Mouse (Mus musculus) megakaryocyte, adult 5-6 weeks (primary cell): ENCODE data around the gene Rtn4rl1. TPM values are rescaled to one million over a fixed set of nuclear protein-coding genes. Genes with fewer than 3 reads are reported as not detected.
A peak's percentile ranks its signal among the peaks of the same experiment; 100 is the strongest.

Experiments used
- ATAC-seq: 2 replicates; pipeline ENCODE4 v1.8.0; 2016; ENCODE audit warnings: mild to moderate bottlenecking, inconsistent platforms; ENCODE audit not compliant: poor library complexity, severe bottlenecking
- total RNA-seq, 2 experiments: library from RNA; stranded (forward) in 1 of 2; stranded (reverse) in 1 of 2; fragments of 153-499, 151-499 nt in 1 of 2; fragments of 221-1000, 200-1000 nt in 1 of 2; gene quantifications; 2 replicates each; pipeline versions ENCODE4 v1.2.3 to v1.2.4; 2015 to 2017

Rtn4rl1 gene
- total RNA-seq, 2 experiments from 2014 or later = 0.81 to 1.2 TPM

DNA sequence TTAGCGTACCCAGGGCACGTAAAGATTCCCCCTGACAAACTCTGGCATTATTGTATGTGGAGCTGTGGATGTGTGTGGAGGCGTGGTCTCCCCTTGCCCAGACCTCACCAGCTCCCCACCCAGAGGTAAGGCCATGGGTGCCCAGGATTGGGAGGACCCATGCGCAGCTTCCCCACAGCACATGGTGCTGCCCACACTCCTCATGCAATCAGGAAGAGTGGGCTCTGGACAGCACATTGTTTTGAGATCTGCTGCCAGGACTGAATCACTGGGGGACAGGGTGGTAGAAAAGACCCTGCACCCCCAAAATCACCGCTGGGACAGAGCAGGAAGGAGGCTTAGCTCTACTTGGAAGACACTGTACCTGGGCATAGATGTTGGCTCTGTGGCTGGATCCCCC is 9.0 kb upstream of the Rtn4rl1 start:
- ATAC-seq = no peak

DNA sequence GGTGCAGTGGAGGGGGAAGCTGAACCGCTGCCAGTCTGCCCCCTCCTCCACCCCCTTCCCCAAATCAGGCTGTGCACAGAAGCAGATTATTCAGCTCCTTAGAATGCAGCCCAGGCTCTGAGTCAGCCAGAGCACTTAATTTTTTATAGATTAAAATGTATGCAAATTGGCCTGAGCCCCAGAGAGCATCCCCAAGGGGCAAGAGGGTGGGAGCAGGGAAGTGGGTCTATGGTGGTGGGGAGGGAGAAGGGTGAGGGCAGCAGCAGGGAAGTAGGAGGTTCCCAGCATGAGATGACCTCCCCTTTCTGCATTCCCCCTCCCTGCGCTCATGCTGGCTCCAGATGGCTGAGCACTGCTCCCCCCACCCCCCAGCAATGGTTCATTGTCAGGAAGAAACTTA is 8.6 kb upstream of the Rtn4rl1 start:
- ATAC-seq = no peak

DNA sequence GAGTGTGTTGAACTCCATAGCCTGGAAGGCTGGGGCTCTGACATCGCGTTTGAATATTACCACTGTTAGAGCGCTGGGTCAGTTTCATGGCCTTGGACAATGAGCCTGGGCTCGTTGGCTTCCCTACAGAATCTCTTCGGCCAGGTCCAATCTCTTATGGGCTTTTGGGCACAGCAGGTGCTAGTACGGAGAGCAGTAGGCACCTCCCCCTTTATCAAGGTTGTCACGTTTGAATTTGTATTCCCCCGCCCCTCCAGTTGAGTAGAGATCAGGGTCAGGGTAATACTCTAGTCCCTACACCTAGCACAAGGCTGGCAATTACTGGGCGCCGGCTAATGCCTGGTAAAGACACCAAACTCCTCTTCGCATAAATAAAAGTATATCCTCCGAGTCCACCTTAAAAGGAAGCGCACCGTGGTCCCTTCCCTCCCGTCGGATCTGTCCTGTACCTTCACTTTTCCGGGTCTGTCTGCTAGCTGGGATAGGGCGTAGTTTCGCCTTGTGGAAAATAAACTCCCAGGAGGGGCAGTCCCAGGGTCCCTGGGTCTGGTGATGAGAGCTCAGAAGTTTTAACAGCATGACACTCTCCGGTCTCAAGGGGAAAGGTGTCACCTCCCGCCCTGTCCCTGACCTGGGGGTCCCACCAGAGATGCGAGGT is 3.7 kb upstream of the Rtn4rl1 start:
- ATAC-seq = peak; percentile 8; the same call in 1 of the 2 replicates

DNA sequence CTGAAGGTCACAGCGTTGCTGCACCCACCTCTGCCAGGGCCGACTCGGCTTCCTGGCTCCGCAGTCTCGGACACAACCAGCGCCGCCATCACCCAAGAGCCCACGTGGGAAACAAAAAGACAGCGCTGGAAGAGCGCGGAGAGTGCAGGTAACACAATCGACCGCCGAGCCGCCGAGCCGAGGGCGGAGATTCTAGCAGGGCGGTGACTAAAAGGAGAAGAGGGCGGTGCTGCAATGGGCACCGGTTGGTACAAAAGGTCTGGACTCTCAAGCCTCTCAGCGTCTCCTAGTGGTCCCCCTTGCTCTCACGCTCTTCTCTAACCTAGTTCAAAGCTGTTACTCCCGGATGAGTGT is 3.2 kb upstream of the Rtn4rl1 start:
- peak; percentile 93 for ATAC-seq

DNA sequence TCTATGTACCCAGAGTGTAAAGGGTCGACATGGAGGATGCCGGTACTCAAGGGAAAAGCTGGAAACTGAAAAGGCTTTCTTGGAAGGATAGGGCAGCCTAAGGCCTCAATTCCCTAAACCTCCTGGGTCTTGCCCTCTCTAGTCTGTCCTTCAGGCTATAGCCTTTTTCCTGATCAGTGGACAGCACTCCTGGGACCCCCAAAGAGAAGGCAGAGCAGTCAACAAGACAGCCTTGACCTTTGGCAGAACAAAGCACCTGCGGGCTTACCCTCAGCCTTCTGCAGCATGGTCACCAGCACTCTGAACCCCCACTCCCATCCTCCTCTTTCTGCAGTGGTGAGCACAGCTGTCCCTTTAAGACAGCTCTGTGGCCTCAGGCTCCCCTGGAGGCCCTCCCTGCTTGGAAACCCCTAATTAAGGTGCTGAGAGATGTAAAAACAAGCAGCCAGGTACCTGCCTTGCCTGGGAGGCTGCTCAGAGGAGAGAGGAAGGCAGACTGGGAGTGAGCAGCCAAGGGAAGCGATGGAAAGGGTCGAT is 2.6 kb upstream of the Rtn4rl1 start, which contains the start of gene Dph1:
Dph1 (minus strand) TSS at position 337 of the 537 bp plus-strand sequence.
- ATAC-seq = no peak

DNA sequence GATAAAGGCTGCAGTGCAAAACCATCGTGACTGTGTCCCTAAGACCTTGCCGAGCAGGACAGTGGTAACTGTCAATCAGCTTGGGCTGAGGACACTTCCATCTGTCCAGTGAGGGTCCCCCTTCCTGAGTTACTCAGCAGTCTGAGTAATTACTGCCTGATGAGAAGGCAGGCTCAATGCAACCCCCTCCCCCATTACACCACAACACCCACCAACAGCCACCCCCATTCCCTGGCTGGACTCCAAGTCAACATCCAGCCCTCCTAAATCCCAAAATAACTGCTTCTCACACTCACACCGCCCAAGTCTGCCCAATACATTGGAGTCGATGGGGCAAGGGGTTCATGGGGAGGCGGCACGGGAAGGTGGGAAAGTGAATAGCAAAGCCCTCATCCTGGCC is 1.7 kb upstream of the Rtn4rl1 start:
- ATAC-seq = no peak

DNA sequence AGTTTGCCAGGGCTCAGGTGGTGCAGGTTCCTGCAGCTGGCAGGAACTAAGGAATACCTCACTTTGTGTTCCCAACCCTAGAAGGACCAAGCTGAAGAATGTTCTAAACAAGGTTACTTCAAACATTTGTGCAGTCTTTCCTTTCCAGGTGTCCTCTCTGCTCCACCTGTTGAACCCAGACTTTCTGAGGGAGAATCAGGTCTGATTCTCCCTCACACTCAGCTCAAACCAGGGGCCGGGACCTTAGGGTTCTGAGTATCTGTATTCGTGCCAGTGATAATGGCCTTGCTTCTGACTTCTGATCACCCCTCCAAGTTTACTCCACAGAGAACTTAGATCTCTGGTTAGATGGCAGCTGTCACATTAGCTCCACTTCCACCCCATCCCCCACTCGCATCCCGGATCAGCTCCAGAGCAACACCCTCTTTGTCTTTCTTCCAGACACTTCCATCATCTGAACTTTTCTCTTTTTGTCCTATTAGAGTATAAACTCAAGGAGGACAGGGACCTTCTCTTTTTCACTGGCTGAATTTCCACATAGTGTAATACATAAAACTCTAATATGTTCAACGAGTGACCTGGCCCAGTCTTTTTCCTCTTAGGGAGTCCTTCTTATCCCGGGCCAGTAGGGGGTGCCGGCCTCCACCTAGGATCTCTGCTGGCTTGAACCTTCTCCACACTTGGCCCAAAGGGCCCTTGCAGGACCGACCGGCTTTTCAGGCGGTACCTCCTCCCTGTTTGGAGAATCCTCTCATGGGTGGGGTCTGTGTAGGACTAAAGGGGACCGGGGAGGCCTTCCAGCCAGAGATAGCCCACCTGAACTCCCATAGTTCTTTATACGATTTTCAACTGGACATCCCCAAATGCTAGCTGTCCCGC is 1.0 kb upstream of the Rtn4rl1 start:
- peak; percentile 56 for ATAC-seq

DNA sequence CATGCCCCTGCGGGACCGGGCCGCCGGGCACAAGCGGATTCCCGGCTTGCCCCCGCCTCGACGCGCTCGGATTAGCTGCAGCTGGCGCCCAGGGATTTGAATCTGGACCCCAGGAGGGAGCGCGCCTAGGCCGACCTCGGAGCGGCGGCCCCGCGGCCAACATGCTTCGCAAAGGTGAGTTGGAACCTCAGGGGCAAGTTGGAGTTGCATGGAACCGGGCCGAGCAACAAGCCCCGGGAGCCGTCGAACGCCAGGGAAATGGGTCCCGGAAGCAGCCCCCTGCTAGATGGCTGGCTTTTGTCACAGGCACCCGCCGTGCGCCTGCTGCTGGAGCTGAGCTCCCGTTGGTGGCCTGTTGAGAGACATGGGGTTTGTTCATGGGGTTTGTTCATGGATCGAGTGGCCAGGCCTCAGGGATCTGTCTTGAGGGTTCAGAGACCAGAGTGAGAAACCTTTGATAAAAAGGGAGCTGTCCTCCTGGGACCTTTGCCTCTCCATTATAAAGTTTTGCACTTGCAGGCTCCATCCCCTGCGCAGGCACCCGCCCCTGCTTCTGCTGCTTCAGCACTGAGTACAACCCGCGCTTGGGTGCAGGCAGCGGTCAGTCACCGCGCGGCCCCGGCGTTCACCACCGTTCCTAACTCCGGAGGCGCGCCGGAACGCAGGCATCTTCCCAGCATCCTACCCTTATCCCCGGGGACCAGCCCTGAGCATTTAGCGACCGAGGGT is 702 bp downstream of the Rtn4rl1 start:
- ATAC-seq = no peak

DNA sequence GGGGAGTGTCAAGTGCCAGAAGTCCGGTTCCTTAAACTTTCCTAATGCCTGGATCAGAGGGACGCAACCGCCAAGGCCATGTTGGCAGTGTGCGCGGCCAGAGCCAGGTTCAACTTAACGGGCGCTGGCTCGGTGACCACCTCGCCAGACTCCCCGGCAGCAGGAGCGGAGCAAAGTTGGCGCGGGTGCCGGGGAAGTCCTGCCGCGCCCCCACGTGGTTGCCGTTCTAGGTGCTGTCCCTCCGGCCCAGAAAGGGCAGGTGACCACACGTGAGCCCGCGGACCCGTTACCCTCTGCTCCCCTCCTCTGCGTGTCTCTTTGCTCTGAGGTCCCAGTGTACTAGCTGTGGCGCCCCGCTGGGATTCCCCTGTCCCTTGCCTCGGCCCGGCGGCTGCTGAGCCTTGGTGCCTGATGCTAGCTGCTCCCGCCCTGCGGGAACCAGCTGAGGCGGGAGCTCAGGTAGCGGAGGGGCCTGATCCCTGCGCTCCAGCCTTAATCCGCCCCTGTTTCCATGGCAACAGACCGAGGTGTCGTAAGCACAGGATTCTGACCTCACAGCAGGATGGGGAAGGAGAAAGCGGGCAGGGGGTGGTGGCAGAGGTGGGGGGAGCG is 1.4 kb downstream of the Rtn4rl1 start:
- no peak for ATAC-seq

DNA sequence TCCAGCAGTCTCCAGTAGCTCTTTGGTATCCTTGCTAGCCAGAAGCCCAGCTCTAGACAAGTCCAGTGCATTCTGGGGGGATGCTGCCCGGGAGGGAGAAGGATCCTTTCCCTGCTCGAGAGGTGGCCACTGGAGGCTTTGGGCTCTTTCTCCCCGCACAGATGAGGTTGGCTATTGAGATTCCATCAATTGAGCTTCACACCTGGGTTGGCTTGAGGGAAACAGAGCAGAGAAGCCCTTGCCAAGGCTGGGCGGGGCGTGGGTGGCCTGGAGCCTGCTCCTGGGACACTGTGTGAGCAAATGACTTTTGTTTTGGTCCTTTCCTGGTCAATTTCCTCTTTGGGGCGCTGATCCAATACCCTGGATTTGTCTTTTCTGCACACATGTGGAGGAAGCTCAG is 2.5 kb downstream of the Rtn4rl1 start:
- ATAC-seq = no peak

DNA sequence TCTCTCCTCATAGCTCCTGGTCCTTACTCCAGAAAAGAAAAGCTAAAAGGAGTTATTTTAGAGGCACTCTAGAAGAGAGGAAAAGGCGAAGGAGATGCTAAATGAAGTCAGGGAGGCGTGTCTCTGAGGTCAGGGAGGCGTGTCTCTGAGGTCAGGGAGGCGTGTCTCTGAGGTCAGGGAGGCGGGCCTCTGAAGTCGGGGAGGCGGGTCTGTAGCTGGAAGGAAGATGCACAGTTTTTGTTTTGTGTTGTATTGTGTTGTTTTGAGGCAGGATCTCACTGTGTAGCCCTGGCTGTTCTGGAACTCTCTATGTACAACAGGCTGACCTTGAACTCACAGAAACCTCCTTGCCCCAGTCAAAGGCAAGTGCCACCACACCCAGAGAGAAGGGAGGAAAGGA is 4.4 kb downstream of the Rtn4rl1 start:
- no peak for ATAC-seq

DNA sequence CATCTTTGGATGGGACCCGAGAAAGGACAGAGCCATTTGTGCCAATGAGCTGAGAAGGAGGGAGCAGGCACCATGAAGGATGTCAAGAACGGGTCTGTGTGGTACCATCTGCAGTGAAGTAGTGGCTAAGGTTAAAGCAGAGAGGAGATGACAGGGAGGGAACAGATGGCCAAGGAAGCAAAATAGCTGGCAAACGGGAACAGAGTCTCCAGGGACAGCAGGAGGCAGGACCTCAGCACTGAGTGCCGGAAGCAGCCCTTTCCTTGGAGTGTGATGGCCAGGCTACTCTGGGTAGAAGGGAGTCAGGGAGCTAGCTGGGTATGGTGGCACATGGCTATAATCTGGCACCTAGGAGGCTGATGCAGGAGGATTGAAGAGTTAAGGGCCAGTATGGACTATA is 5.2 kb downstream of the Rtn4rl1 start:
- ATAC-seq = no peak

DNA sequence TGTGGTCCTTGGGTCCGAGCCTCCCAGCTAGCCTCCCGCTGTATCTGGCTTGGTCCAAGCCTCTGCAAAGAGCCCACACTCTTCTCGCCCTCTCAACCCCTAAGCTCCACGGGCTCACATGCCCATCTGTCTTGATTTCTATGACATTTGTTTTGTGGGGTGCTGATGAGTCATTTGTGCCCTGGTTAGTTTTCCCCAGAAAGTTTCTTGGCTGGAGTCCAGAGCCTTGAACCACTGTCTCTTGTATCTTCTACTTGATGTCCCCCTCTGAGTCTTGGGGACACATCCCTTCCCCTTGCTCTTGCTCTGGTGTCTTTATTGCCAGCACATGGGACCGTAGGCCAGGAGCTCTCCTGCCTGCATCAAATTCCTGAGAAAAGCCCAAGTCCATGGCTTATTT is 6.4 kb downstream of the Rtn4rl1 start:
- no peak for ATAC-seq

DNA sequence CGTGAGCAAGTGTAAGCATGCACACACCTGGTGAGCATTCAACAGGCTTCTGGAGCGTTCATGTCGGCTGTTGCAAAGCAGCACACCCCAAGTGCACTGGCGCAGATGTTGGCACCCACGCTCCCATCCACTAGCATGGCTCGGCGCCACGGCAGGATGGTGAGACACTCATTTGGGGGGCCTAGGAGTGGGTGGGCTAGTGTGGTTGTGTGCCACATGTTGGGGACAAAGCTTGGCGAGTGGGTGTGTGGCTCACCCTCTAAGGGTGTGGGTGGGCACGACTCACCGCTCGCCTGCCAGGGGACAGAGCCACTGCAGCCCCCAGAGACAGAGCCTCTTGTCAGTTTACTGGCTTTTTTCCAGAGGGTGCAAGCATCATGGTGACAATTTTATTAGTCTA is 7.4 kb downstream of the Rtn4rl1 start:
- no peak for ATAC-seq

DNA sequence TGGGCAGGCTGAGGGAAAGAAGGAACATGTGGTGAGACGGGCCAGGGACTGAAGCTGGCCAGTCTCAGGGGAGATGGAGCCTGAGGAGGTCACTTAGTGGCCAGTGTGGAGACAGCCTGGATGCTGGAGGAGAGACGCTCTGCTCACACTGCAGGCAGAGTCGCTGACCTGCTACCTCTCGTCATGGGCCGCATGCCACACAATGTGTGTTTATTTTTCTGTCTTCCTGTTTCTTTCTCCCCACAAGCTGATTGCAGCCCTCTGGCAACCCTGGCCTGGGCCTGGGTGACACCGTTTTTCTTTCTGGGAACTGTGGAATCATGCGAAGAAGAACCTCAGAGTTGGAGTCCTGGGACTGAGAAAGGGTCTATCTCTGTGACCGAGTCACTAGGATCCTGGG is 8.1 kb downstream of the Rtn4rl1 start:
- no peak for ATAC-seq

DNA sequence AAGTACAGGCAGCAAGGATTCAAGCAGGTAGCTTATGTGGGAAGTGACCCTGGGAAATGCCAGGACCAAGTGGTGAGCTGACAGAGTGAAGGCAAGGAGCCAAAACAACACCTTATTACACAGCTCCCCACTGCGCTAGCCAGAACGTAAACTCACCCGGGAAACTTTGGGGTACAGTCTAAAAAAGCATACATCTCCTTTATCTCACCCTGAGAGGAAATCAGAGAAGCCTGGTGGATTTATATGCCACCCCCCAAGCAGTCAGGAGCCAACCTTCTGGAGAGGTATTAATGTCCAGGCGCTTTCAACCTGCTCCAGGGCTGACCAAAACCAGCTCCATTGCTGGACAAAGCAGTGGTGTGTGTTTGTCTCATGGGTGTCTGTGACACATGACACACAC is 10.3 kb downstream of the Rtn4rl1 start:
- no peak for ATAC-seq

DNA sequence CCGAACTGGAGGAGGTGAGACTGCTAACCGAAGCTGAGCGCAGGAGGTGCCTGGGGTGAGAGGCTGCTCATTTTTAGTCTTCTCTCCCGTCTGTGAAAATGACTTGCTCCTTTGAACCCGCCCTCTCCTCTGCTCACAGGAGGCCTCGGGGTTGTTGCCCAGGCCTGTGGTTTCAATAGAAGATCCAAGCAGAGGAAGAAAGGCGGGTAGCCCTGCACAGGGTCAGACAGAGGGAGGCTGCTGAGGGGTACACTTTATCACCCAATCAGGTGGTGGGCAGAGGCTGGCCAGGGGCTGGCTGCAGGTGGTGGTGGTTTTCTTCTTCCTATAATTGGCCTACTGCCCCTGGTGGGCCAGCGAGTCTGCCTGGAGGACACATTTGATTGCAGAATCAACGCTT is 10.9 kb downstream of the Rtn4rl1 start:
- ATAC-seq = no peak

DNA sequence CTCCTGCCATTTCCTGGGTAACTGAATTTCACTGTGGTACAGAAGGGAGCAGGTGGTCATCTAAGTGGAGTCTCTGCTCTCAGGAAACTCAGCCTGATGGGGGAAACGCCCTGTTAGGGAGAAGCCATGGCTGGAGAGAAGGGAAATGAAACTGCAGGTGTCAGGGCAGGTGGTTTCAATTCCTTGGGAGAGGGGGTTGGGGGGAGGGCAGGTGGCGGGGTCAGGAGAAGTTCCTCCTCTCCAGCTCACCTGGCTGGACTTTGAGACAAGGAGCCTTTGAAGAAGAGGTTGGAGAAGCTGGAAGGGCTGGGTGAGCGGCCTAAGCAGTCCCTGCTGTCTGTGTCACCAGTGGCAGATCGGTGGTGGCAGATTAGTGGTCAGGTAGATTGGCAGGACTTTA is 12.8 kb downstream of the Rtn4rl1 start:
- no peak for ATAC-seq

DNA sequence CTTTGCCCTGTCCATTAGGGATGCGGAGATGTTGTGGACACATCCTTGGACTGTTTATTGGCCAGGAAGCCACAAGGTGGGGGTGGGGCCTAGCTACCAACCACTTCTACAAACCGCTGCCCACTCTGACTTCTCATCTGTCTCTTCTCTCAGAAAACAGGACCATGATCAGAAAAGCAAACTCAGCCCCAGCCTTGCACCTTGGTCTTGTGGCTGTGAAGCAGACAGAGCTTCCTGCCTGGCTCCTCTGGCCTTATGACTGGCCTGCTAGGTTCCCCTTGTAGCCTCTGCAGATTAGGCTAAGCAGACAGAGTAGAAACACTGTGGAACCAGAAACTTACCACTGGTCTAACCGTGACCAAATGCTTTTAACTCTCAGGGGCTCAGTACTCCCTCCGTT is 15.8 kb downstream of the Rtn4rl1 start:
- peak; percentile 38; the same call in 1 of the 2 replicates for ATAC-seq

DNA sequence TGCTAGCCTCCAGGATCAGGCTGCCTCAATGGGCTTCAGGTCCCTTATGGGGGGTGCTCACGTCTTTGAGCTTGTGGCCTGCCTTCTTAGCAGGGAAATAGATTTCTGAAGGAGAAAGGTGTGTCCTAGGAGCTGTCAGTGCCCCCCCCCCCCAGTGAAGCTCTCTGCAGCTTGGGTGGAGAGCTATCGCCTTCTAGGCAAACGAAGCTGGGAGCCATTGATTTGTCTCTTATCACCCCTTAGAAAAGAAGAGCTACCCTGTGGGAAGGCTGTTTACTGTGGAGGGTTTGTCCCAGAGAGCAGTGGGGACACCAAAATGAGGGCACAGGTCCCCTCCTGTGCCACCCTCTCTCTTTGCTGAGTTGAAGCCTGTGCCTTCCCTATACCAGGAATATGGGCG is 16.5 kb downstream of the Rtn4rl1 start:
- no peak for ATAC-seq

DNA sequence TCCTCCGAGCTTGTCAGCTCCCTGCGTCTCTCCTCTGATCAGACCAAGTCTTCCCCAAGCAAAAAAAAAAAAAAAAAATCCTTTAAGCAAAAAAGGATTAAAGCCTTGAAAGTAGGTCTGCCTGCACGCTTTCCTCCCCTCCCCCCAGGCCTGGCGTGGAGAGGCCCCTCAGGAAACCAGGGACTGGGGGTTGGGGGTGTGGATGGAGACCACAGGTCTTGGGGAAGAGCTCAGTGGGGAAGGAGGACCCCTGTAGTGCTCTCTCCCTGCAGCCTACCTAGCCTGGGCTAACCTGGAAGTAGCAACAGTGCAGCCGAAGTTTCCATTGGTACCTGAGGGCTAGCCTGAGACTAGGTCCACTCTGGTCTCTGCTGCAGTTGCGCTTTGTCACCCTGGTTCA is 17.2 kb downstream of the Rtn4rl1 start:
- no peak for ATAC-seq
